Mouse (Mus musculus) layer of hippocampus, postnatal 36 days (tissue): ENCODE results near the gene Gm39566. TPM values are rescaled to one million over a fixed set of nuclear protein-coding genes. Genes with fewer than 3 reads are reported as not detected.

ENCODE experiments used
- DNase-seq, 2 experiments: peaks; one replicate each; pipeline ENCODE4 v3.0.0; 2022
- total RNA-seq, 2 experiments: library from RNA; stranded (reverse); gene quantifications; 2 replicates each; pipeline ENCODE4 v1.2.3; 2021

The Gm39566 gene
- total RNA-seq, 2 experiments from 2014 or later = not detected

DNA sequence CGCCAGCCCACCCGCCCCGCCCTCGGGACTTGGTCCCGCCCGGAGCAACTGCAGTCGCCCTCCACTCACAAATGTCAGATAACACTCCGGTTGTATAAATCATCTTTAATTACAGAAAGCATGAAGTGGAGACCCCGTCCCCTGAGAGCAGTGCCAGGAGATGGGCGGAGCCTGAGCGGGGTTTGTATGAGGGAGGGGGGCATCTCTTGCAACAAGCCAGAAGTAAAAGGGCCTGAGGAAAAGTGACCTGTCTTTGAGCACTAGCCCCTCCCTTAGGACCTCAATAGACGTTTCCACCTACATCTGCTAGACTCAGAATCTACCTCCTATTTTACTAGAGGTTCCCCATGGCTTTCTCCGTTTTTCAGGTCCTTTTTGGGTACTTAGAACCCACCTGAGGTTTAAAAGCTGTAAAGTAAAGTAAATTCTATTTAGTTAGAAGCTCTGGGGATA lies 19.1 kb downstream of the Gm39566 start:
- DNase-seq = no peak

DNA sequence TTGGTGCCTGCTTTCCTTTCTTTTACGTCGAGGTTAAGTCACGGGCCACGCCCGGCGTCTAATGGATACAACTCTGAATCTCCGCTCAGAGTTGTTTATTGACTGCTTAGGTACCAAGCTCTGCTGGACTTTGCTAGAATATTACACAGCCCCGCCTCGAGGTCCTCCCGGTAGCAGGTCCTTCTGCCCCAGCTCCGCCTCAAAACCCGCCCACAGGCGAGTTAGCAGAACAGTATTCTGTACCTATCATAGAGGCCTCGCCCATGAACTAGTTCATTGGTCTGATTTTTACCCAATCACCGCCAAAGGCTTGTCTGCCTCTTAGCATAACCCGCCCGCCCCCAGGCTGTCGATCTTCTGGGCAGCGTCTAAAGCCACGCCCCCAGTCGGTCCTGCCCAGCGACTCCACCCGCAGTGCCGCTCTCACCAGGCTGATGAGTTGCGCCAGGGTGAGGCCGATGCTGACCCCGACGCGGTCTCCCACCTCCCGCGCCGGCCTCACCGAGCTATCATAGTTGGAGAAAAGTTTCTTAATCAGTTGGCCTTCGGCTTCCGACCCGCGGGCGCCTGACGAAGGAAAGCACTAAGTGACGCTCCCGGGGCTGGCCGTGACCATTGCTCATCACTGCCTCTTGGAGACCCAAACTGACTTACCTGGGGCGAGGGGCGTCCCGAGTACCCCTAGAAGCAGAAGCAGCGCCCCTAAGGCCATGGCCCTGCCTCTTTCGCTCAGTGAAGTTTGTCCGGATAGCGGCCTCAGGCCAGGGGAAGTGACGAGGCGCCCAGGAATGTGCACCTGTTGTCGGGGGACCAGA lies 19.7 kb downstream of the Gm39566 start, which contains the start of gene Chrnb1:
Chrnb1 (minus strand) TSS at position 776 of the 815 bp plus-strand sequence.
- peak; percentile 86 to 91 for DNase-seq

DNA sequence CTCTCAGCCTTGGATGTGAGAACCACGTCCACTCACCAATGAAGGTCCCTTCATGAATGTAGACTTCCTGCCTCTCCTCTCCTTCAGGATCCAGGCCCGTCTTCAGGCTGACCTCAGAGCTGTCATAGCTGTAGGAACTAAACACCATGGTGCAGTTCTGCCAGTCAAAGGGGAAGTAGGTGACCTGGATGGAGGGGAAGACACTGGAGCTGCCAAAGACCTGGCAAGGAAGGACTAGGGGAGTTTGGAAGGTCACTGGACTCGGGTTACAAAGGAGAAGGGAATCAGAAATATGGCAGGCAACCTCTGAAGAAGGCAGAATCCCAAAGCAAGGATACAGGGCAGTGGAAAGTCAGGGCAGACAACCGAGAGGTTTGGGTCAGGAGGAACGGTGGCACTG lies 21.7 kb downstream of the Gm39566 start:
- DNase-seq = no peak

DNA sequence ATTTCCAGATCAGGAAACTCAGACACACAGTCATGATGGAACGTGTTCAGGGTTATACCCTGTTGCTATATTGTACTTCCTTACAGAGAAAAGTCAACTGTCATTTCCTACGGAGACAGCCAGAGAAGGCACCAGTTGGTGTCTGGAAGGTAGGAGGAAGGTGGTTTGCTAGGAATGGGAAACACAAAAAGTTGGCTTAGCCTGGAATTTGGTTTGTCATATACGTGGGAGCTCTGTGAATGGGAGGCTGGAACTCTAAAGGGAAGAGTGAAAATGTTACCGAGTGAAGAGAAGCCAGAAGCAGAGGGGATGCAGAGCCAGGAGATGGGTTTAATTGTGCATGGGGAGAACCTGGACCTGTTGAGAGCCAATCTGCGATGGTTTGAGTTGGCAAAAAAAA lies 23.7 kb downstream of the Gm39566 start:
- no peak for DNase-seq

DNA sequence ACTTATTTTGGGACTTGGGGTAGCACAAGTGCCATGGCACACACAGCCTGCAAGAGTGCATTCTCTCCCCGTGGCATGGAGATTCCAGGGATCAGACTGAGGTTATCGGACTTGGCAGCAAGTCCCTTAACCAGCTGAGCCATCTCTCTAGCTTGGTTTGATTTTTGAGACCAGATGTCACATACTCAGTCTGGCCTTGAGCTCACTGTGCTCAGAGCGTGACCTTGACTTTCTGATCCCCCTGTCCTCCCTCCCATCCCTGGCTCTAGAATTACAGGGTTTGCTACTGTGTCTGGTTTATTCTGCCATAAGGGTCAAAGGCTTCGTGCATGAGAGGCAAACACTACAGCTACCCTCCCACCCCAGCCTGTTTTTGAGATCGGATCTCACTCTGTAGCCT lies 25.7 kb downstream of the Gm39566 start:
- DNase-seq = no peak

DNA sequence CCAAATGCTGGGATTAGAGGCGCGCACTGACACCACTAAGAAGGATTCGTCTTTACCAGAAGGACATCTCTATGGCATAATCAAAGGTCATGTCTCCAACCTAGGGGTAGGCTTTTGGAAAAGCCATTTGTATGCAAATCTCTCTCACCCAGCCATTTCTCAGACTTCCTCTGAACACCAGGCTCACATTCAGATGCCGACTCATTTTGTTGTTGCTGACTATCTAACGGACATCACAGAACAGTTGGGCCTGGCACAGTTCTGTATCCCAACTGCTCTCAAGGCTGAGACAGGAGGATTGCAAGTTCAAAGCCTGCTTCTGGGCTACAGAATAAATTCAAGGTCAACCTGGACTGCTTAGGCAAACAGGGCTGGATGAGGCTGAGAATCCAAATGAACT lies 27.8 kb downstream of the Gm39566 start:
- no peak for DNase-seq

DNA sequence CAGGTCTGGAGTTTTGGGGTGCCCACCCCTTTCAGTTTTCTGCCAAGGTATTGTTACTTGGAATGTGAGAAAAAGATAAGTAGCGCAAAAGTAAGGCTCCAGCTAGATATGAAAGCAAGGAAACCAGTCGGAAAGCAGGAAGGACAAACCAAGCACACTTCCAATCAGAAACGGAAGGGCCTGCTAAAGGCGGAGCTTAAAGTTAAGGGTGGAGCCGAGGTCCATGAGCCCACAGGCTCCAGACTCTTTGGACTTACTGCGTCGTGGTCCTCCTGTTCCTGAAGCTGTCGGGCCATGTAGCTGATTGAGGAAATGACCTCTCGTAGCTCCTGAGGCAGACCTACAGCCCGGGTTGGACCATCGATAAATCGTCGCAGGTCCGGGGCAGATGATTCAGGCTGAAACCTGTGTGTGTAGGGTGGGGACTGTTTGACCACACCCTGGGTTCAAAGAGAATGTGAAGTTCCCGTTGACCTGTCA lies 30.3 kb downstream of the Gm39566 start:
- no peak for DNase-seq

DNA sequence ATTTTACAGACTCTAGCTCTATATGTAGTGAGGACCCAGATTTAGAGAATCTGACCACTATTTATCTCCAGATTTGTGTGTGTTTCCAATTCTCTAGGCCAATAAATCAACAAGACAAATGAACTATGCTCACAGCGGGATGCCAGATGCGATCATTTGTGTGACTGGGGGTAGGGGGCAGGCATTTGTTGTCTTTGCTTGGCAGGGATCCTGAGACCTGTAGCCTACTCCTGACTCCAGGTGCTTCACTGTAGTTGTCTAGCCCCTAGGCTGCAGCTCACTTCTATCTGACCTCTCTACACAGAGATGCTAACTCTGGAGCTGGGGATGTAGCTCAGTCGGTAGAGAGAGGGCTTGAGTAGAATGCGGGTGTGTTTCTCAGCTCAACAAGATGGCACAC lies 33.3 kb downstream of the Gm39566 start:
- DNase-seq = no peak

DNA sequence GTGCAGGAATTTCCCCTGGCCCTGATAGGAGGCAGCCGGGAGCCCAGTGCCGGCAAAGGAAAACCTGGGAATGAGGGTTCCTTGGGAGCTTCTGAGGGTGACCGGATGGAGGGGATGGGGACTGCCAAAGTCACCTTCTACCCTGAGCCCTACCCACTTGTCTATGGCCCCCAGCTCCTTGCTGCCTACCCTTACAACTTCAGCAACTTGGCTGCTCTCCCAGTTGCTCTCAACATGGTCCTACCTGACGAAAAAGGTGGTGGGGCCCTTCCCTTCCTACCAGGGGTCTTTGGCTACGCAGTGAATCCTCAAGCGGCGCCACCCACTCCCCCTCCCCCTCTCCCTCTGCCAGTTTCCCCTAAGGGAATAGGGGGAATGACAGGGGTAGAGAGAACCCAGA lies 36.1 kb downstream of the Gm39566 start:
- DNase-seq = no peak

DNA sequence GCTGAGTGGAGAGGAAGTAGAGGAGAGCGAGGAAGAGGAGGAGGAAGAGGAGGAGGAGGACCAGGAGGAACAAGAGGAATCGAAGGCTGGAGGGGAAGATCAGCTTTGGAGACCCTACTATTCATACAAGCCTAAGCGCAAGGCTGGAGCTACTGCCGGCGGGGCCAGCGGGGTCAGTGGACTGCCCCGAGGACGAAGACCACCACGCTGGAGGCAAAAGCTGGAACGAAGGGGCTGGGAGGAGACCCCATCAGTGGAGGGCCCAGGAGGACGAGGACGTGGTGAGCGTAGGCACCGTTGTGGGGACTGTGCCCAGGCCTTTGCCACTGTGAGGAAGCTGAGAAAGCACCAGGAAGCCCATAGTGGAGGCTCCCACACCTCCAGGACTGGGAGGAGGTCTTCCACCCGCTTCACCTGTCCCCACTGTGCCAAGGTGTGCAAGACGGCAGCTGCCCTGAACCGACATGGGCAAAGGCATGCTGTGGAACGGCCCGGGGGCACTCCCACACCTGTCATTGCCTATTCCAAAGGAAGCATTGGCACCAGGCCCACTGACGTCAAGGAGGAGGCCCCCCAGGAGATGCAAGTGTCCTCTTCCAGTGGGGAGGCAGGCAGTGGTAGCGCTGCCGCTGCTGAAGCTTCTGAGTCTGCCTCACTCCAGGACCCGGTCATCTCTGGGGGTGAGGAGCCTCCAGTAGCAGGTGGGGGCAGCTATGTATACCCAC lies 36.7 kb downstream of the Gm39566 start:
- no peak for DNase-seq

DNA sequence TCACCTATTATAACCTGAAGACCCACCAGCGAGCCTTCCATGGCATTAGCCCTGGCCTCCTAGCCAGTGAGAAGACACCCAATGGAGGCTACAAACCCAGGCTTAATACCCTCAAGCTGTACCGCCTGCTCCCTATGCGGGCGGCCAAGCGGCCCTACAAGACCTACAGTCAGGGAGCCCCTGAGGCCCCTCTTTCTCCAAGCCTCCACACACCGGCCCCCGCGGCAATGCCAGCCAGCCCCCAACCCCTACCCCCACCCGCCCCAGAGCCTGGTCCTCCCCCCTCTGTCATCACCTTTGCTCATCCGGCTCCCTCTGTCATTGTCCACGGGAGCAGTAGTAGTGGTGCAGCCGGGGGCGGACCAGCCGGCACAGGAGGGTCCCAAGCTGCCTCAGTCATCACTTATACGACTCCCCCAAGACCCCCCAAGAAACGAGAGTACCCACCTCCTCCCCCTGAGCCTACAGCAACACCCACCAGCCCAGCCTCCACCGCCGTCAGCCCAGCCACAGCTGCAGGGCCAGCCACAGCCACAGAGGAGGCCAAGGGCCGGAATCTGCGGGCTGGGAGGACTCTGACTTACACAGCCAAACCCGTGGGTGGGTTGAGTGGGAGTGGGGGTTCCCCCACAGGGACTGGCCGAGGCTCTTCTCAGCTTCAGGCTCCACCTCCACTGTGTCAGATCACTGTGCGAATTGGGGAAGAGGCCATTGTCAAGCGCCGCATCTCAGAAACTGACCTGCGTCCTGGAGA lies 37.4 kb downstream of the Gm39566 start:
- no peak for DNase-seq

DNA sequence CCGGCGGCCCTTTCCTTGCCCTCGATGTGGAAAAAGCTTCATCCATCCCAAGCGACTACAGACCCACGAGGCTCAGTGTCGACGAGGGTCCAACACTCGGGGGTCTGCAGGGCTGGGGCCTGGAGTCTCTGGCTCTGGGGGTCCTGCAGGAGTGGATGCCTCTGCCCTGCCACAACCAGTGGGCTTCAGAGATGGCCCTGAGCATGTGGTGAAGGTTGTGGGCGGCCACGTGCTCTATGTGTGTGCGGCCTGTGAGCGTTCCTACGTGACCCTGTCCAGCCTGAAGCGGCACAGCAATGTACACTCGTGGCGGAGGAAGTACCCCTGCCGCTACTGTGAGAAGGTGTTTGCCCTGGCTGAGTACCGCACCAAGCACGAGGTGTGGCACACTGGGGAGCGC lies 38.6 kb downstream of the Gm39566 start:
- no peak for DNase-seq

DNA sequence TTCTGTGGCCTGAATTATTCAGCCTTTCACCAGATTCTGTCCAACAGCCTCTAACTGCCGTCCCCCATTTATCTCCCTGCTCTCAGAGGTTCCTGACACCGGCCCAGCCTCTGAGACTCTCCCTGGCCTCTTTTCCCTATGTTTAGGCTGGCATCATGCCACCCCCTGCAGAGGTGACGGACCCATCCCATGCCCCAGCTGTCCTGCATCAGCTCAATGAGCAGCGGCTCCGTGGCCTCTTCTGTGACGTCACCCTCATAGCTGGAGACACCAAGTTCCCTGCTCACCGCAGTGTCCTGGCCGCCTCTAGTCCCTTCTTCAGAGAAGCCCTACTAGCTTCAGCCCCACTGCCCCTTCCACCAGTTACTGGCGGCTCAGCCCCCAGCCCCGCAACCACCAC lies 39.4 kb downstream of the Gm39566 start:
- DNase-seq = no peak

DNA sequence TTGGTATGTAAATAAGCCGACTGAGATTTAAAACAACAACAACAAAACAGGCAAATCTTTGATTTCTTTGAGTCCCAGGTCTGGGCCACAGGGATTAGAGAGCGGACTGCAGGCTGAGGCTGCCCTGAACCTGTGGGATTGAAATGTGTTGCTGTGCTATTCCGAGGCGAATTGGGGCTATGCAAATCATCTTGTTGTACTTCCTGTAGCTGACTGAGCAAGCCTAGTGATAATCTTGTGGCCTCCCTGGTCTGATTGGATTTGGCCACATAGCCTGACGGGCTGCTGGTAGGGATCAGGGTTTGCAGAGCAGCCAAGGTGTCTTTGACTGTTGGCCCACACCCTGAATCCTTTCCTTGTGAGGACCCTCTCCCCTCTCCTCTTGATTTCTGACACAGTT lies 40.1 kb downstream of the Gm39566 start:
- DNase-seq = no peak

DNA sequence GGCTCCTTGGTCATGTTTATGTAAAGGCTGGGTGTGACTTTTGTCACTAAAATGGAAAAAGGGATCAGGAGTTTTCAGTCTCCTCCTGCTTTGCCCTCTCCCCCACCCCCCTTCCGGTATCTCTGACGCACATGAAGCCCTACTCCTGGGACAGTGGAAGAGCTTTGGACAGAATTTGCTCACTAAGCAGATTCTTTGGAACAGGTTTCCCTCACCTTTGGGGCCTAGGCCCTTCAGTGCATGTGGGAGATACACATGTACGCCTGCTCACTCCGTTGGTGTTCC lies 47.5 kb downstream of the Gm39566 start:
- DNase-seq = no peak

DNA sequence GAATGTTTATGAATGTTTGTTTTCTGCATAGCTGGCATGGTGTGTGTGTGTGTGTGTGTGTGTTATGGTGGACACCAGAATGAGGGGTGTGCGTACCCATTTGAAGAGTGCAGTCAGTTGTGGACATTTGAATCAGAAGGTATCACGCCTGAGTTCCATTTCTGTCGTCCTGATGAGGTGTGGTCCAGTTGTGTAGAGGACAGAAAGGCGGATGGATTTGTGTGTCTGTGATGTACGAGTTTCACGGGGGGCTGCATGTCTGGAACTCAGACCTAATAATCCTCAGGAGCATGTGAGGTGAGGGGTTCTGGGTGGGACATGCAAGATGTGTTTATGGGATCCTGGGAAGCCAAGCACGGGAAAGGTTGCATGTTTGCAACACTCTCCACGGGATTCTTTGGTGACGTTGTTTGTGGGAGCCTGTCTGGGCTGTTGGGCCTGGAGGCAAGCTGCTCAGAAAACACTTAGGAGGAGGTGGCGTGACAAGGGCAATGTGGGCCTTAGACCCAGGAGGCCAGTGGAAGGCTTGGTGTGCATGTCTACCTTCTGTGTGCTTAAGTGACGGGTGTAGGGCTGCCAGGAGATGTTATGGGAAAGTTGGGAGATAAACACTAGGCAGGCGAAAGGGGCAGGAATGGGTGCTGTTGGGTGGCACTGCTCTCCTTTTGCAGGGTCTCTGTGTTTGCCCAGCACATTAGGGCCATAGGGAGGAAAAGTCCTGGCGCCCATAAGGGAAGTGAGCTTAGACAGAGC lies 48.0 kb downstream of the Gm39566 start:
- no peak for DNase-seq

DNA sequence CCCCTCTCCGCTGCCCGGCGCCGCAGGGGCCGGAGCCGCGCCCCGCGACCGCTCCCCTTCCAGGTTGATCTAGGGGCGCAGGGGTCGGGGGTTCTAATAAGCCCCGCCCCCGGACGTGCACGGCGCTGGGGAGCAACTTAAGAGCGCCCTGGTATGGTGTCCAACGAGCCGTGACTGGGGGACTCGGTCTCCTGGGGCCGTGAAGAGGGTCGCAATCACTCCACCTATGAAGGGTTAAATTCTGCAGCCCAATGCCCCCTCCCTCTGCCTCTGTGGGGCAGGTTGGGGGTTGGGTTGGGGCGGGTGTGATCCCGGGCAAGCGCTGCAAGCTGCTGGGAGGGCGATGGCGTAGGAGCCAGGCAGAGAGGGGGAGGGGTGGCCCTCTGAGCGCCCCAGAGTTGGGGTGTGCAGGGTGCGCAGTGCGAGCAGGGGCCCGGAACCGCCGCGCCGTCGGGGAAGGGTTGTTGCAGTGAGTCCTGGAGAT lies 48.9 kb downstream of the Gm39566 start:
- DNase-seq = peak; percentile 69 to 81

DNA sequence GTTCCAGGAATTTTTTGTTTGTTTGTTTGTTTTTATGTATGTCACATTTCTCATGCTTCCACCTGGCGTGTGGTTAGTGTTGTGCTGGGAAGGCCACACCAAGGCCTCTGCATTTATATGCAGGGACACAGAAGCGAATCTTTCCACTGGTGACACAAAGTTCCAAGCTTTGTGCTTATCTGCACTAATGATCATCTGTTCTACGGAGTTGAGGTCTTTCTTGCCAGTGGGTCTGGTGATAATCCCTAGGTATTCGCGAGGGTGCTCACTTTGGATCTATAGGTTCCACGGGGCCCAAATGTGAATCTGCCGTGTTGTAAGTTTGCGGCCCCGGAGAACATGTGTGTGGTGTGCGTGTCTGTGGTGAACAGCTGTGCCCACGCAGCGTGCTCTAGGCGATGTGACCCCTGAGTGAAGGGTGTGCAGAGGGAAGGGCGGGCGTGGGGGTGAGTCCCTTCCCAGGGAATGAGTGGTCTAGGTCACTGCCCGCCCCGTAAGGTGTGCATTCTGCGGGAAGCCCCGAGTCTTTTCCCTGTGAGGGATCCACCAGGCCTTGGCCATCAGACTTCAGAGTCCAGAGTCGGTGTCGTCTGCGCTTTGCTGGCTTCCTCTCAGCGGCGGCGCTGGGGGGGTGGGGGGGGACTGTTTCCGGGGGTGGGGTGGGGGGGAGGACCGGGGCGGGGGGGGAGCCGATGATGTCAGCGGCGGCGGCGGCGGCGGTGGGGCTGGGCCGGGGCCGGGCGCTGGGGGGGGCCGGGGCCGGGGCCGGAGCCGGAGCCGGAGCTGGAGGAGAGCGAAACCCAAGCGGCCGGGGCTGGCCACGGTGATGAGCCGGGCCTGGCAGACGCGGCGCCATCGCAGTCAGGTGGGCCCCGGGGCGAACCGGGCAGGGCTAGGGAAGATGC lies 49.6 kb downstream of the Gm39566 start, which contains the start of gene Zbtb4:
Zbtb4 (plus strand) TSS at position 692 of the 905 bp plus-strand sequence.
- peak in 1 of 2 experiments; percentile 31 for DNase-seq

DNA sequence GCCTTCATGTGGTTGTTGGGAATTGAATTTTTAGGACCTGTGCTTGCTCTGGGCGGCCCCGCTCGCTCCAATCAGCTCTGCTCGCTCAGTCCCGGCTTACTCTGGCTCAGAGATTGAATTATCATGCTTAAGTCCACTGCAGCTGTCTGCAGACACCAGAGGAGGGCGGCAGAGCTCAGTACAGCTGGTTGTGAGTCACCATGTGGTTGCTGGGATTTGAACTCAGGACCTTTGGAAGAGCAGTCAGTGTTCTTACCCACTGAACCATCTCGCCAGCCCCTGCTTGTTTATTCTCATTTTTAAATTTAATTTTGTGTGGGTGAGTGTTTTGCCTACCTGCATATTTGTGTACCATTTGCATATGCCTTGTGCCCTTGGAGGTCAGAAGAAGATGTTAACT lies 51.5 kb downstream of the Gm39566 start:
- DNase-seq = no peak

DNA sequence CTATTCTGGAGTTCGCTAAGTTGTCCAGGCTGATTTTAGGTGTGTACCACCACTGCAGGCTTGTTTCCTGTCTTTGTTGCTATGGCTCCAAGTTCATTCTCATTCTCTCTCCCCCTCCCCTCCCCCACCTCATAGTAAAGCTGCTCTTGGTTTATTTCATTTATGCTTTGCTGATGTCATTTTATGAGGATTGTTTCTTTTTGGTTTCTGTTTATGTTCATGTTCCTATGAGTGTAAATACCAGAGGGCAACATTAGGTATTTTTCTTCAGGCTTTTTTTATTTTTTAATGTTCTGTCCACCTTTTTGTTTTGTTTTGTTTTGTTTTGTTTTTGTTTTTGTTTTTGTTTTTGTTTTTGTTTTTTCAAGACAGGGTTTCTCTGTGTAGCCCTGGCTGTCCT lies 53.2 kb downstream of the Gm39566 start, which contains the start of gene Slc35g3:
Slc35g3 (minus strand) TSS at position 101 of the 400 bp plus-strand sequence.
- DNase-seq = no peak
